Mouse (Mus musculus): Measurements from ENCODE around the gene Ugt1a6a. TPM values are rescaled to one million over a fixed set of nuclear protein-coding genes. Genes with fewer than 3 reads are reported as not detected.

Ugt1a6a gene
- total RNA-seq, 1 experiment, result not detected

GRCm38 (mm10) chr1:88230981-88231802, 96.6 kb downstream of the Ugt1a6a start:
- Histone ChIP-seq H3K36me3 (ENCODE audit: control insufficient read depth, insufficient read depth, low read length, poor library complexity, severe bottlenecking) (no peaks in the 10 kb centered on the region), H3K27ac (ENCODE audit: insufficient read depth, low read depth, low read length, poor library complexity, severe bottlenecking) (no peak overlapping the region), H3K4me3 (ENCODE audit: insufficient read depth in 1 of 2, low read depth in 1 of 2, low read length in 2 of 2, poor library complexity in 1 of 2, severe bottlenecking in 1 of 2) (no peak overlapping the region), H3K9ac (ENCODE audit: insufficient read depth, low read depth, low read length, poor library complexity, severe bottlenecking) (no peak overlapping the region), H3K9me3 (ENCODE audit: control insufficient read depth, insufficient read depth, low read depth, low read length) (no peaks in the 10 kb centered on the region), H3K4me1 (ENCODE audit: control insufficient read depth in 2 of 2, insufficient read depth in 2 of 2, low read length in 2 of 2, poor library complexity in 1 of 2) (no peaks in the 10 kb centered on the region)
- DNase-seq (ENCODE audit: low read depth, low spot score), result no peak
- in situ Hi-C loops (cut with MboI; ENCODE audit: low sequenced_read_pairs in 2 of 2, unreplicated experiment in 2 of 2), result no loop called here
- TF ChIP-seq ZC3H11A (IDR thresholded peaks at IDR 0.05; ENCODE audit: borderline replicate concordance, low read depth, low read length) (no peak), HCFC1 (IDR thresholded peaks at IDR 0.05; ENCODE audit: borderline replicate concordance, insufficient read depth, low read length) (no peak), MAFK (IDR thresholded peaks at IDR 0.05; ENCODE audit: insufficient read depth, low read depth, low read length) (no peak), ZNF384 (IDR thresholded peaks at IDR 0.05; ENCODE audit: low read depth, low read length) (no peak), CHD2 (IDR thresholded peaks at IDR 0.05; ENCODE audit: low read depth, low read length) (no peak)

GRCm38 (mm10) chr1:88231803-88232499, 97.3 kb downstream of the Ugt1a6a start:
- in situ Hi-C loops (cut with MboI; ENCODE audit: low sequenced_read_pairs in 2 of 2, unreplicated experiment in 2 of 2), result no loop called here

GRCm38 (mm10) chr1:88232664-88233380, 98.2 kb downstream of the Ugt1a6a start:
- in situ Hi-C loops (cut with MboI; ENCODE audit: low sequenced_read_pairs in 2 of 2, unreplicated experiment in 2 of 2), result no loop called here

More at GRCm38 (mm10) chr1:88231803-88232499, 97.3 kb downstream of the Ugt1a6a start:
- TF ChIP-seq HCFC1 (IDR thresholded peaks at IDR 0.05; ENCODE audit: borderline replicate concordance, insufficient read depth, low read length) (no peak), CHD2 (IDR thresholded peaks at IDR 0.05; ENCODE audit: low read depth, low read length) (no peak), ZC3H11A (IDR thresholded peaks at IDR 0.05; ENCODE audit: borderline replicate concordance, low read depth, low read length) (no peak), MAFK (IDR thresholded peaks at IDR 0.05; ENCODE audit: insufficient read depth, low read depth, low read length) (no peak), ZNF384 (IDR thresholded peaks at IDR 0.05; ENCODE audit: low read depth, low read length) (no peak)
- DNase-seq (ENCODE audit: low read depth, low spot score), result no peak
- Histone ChIP-seq H3K9ac (ENCODE audit: insufficient read depth, low read depth, low read length, poor library complexity, severe bottlenecking) (no peak overlapping the region), H3K36me3 (ENCODE audit: control insufficient read depth, insufficient read depth, low read length, poor library complexity, severe bottlenecking) (no peaks in the 10 kb centered on the region), H3K4me1 (ENCODE audit: control insufficient read depth in 2 of 2, insufficient read depth in 2 of 2, low read length in 2 of 2, poor library complexity in 1 of 2) (no peaks in the 10 kb centered on the region), H3K9me3 (ENCODE audit: control insufficient read depth, insufficient read depth, low read depth, low read length) (no peaks in the 10 kb centered on the region), H3K27ac (ENCODE audit: insufficient read depth, low read depth, low read length, poor library complexity, severe bottlenecking) (no peak overlapping the region), H3K4me3 (ENCODE audit: insufficient read depth in 1 of 2, low read depth in 1 of 2, low read length in 2 of 2, poor library complexity in 1 of 2, severe bottlenecking in 1 of 2) (no peak overlapping the region)

GRCm38 (mm10) chr1:88233421-88234247, 99.0 kb downstream of the Ugt1a6a start:
- in situ Hi-C loops (cut with MboI; ENCODE audit: low sequenced_read_pairs in 2 of 2, unreplicated experiment in 2 of 2), result no loop called here
- H3K9me3 ChIP-seq (ENCODE audit: control insufficient read depth, insufficient read depth, low read depth, low read length), result no peaks in the 10 kb centered on the region
- no peak for DNase-seq (ENCODE audit: low read depth, low spot score)

More at GRCm38 (mm10) chr1:88232664-88233380, 98.2 kb downstream of the Ugt1a6a start:
- no peak overlapping the region for H3K9ac ChIP-seq (ENCODE audit: insufficient read depth, low read depth, low read length, poor library complexity, severe bottlenecking)
- H3K36me3 ChIP-seq (ENCODE audit: control insufficient read depth, insufficient read depth, low read length, poor library complexity, severe bottlenecking), result no peaks in the 10 kb centered on the region
- no peak overlapping the region for H3K4me3 ChIP-seq (ENCODE audit: insufficient read depth in 1 of 2, low read depth in 1 of 2, low read length in 2 of 2, poor library complexity in 1 of 2, severe bottlenecking in 1 of 2)
- no peak overlapping the region for H3K27ac ChIP-seq (ENCODE audit: insufficient read depth, low read depth, low read length, poor library complexity, severe bottlenecking)
- TF ChIP-seq MAFK (IDR thresholded peaks at IDR 0.05; ENCODE audit: insufficient read depth, low read depth, low read length), result no peak
- no peak for TF ChIP-seq CHD2 (IDR thresholded peaks at IDR 0.05; ENCODE audit: low read depth, low read length)
- no peak for TF ChIP-seq HCFC1 (IDR thresholded peaks at IDR 0.05; ENCODE audit: borderline replicate concordance, insufficient read depth, low read length)
- no peak for TF ChIP-seq ZC3H11A (IDR thresholded peaks at IDR 0.05; ENCODE audit: borderline replicate concordance, low read depth, low read length)
- TF ChIP-seq ZNF384 (IDR thresholded peaks at IDR 0.05; ENCODE audit: low read depth, low read length), result no peak
- DNase-seq (ENCODE audit: low read depth, low spot score), result no peak
- no peaks in the 10 kb centered on the region for H3K9me3 ChIP-seq (ENCODE audit: control insufficient read depth, insufficient read depth, low read depth, low read length)
- H3K4me1 ChIP-seq (ENCODE audit: control insufficient read depth in 2 of 2, insufficient read depth in 2 of 2, low read length in 2 of 2, poor library complexity in 1 of 2), result no peaks in the 10 kb centered on the region

More at GRCm38 (mm10) chr1:88233421-88234247, 99.0 kb downstream of the Ugt1a6a start:
- no peaks in the 10 kb centered on the region for H3K36me3 ChIP-seq (ENCODE audit: control insufficient read depth, insufficient read depth, low read length, poor library complexity, severe bottlenecking)
- H3K9ac ChIP-seq (ENCODE audit: insufficient read depth, low read depth, low read length, poor library complexity, severe bottlenecking), result no peak overlapping the region
- H3K4me1 ChIP-seq (ENCODE audit: control insufficient read depth in 2 of 2, insufficient read depth in 2 of 2, low read length in 2 of 2, poor library complexity in 1 of 2), result no peaks in the 10 kb centered on the region
- TF ChIP-seq ZNF384 (IDR thresholded peaks at IDR 0.05; ENCODE audit: low read depth, low read length), result no peak
- TF ChIP-seq CHD2 (IDR thresholded peaks at IDR 0.05; ENCODE audit: low read depth, low read length), result no peak
- TF ChIP-seq ZC3H11A (IDR thresholded peaks at IDR 0.05; ENCODE audit: borderline replicate concordance, low read depth, low read length), result no peak
- no peak for TF ChIP-seq HCFC1 (IDR thresholded peaks at IDR 0.05; ENCODE audit: borderline replicate concordance, insufficient read depth, low read length)
- no peak for TF ChIP-seq MAFK (IDR thresholded peaks at IDR 0.05; ENCODE audit: insufficient read depth, low read depth, low read length)
- no peak overlapping the region for H3K27ac ChIP-seq (ENCODE audit: insufficient read depth, low read depth, low read length, poor library complexity, severe bottlenecking)
- no peak overlapping the region for H3K4me3 ChIP-seq (ENCODE audit: insufficient read depth in 1 of 2, low read depth in 1 of 2, low read length in 2 of 2, poor library complexity in 1 of 2, severe bottlenecking in 1 of 2)

All from ES-E14 (cell line).